Mouse (Mus musculus) midbrain, embryonic 14.5 days (tissue): ENCODE measurements at regions not wholly inside any gene's neighbourhood (a gene's known extent, or its start where the extent isn't known, plus 50 kb on each side); places are given as distances from the start of the nearest gene placed in this dataset.

Experiments used
- ATAC-seq: fragments of 200-750 bp; cut with Nextera tagmentation; 2 replicates; pipeline ENCODE4 v1.8.0; 2017; ENCODE audit warnings: moderate number of reproducible peaks, moderate library complexity; ENCODE audit not compliant: low FRiP score, low TSS enrichment
- DNase-seq: peaks from one replicate; pipeline ENCODE4 v3.0.0-alpha.2; 2015
- H3K27ac ChIP-seq: fragments of 300-500 bp; sonication (generic); replicated peaks from 2 replicates; pipeline ENCODE4 v1.5.1; 2014; ENCODE audit warnings: mild to moderate bottlenecking, low read depth, low read length, moderate library complexity
- H3K27me3 ChIP-seq: fragments of 300-500 bp; sonication (generic); 2 replicates; pipeline ENCODE4 v1.6.1; 2014; ENCODE audit warnings: low read length, control low read depth, mixed read lengths; ENCODE audit not compliant: control insufficient read depth, insufficient read depth
- H3K36me3 ChIP-seq: fragments of 300-500 bp; sonication (generic); 2 replicates; pipeline ENCODE4 v1.6.1; 2014; ENCODE audit warnings: low read length, control low read depth; ENCODE audit not compliant: control insufficient read depth, insufficient read depth
- H3K4me1 ChIP-seq: fragments of 300-500 bp; sonication (generic); 2 replicates; pipeline ENCODE4 v1.6.1; 2014; ENCODE audit warnings: mild to moderate bottlenecking, antibody characterized with exemption, low read length, control low read depth; ENCODE audit not compliant: control insufficient read depth, insufficient read depth
- H3K4me2 ChIP-seq: fragments of 300-500 bp; sonication (generic); 2 replicates; pipeline ENCODE4 v1.6.1; 2014; ENCODE audit warnings: mild to moderate bottlenecking, low read length, moderate library complexity
- H3K4me3 ChIP-seq: fragments of 300-500 bp; sonication (generic); replicated peaks from 2 replicates; pipeline ENCODE4 v1.5.1; 2014; ENCODE audit warnings: low read depth, low read length
- H3K9ac ChIP-seq: fragments of 300-500 bp; sonication (generic); replicated peaks from 2 replicates; pipeline ENCODE4 v1.6.1; 2014; ENCODE audit warnings: mild to moderate bottlenecking, low read length, moderate library complexity
- H3K9me3 ChIP-seq: fragments of 300-500 bp; sonication (generic); 2 replicates; pipeline ENCODE4 v1.6.1; 2016; ENCODE audit warnings: low read length, control low read depth, mixed read lengths; ENCODE audit not compliant: control insufficient read depth
- WGBS: fragments of 180-500 bp; shearing (Covaris S2); extraction: QIAGEN DNeasy Blood & Tissue Kit; methylation state at CpG from one replicate; pipeline ENCODE4 v1.1.7; 2014; 5-methylcytosine and 5-hydroxymethylcytosine counted together

GRCm38 (mm10) chr3:110366151-110366550 is 115.4 kb upstream of the Prmt6 start:
- DNase-seq (no peak), ATAC-seq (no peak)
- Histone ChIP-seq H3K9ac (no peak overlapping the region), H3K27me3 (no peaks in the 10 kb centered on the region), H3K4me2 (no peak overlapping the region), H3K36me3 (no peaks in the 10 kb centered on the region), H3K9me3 (no peaks in the 10 kb centered on the region), H3K4me1 (no peaks in the 10 kb centered on the region), H3K4me3 (no peak overlapping the region), H3K27ac (no peak overlapping the region)
- 60% methylated on average over 1 of the region's 1 CpGs for whole genome bisulfite sequencing

DNA sequence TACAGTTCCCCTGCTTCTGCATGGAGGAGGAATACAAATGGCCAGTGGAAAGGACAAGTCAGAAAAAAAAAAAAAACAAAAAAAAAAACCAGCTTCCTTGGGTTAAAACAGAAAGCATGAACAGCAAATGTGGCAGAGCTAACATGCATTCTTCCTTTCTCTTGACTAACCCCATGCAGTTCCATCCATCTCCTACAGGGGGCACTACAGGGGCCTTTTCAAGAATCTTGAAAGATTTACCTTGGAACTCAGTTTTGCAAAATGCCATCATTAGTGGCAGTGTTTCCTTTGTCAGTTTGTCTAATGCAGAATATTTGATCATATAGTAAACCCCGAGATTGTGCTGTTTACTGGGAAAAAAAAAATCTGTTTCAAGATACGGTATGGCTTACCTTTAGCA is 111.1 kb upstream of the Prmt6 start:
- WGBS: 98% methylated on average over 2 of the region's 2 CpGs
- Histone ChIP-seq H3K4me3 (no peak overlapping the region), H3K9me3 (no peaks in the 10 kb centered on the region), H3K27me3 (no peaks in the 10 kb centered on the region), H3K4me2 (no peak overlapping the region), H3K4me1 (no peaks in the 10 kb centered on the region), H3K27ac (no peak overlapping the region), H3K9ac (no peak overlapping the region), H3K36me3 (no peaks in the 10 kb centered on the region)
- ATAC-seq: no peak
- peak; percentile 27 for DNase-seq

- Histone ChIP-seq H3K4me1 (no peaks in the 10 kb centered on the region), H3K36me3 (no peaks in the 10 kb centered on the region), H3K27me3 (no peaks in the 10 kb centered on the region), H3K9ac (no peak overlapping the region), H3K9me3 (no peaks in the 10 kb centered on the region), H3K4me2 (no peak overlapping the region), H3K4me3 (no peak overlapping the region), H3K27ac (no peak overlapping the region)
- ATAC-seq: no peak
- WGBS: 86% methylated on average over 8 of the region's 8 CpGs
- DNase-seq: no peak
Observed at GRCm38 (mm10) chr3:110356822-110357594, 106.2 kb upstream of the Prmt6 start.

- H3K9ac ChIP-seq: no peak overlapping the region
Observed at GRCm38 (mm10) chr3:110353654-110354053, 102.9 kb upstream of the Prmt6 start.

DNA sequence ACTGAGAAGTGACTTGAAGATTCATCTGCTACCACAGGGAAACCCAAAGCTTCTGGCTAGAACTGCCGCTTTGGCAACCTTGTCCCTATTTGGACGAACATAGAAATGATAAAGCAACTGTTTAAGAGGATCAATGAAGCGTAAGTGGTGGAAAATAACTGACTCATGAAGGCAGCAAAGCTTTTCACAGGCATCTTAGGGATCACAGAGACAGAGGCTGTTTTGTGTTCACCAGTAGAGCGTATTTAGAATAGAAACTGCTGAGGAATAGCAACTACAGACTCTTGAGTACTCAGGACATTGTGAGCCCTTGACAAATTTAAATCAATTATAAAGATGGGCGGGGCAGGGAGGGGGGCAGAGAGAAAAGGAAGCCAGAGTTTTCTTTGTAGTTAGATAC is 99.3 kb upstream of the Prmt6 start:
- Histone ChIP-seq H3K36me3 (no peaks in the 10 kb centered on the region), H3K9ac (no peak overlapping the region), H3K4me3 (no peak overlapping the region), H3K27ac (no peak overlapping the region), H3K4me1 (no peaks in the 10 kb centered on the region), H3K9me3 (no peaks in the 10 kb centered on the region), H3K4me2 (no peak overlapping the region), H3K27me3 (no peaks in the 10 kb centered on the region)
- DNase-seq (no peak), ATAC-seq (no peak)
- WGBS: 78% methylated on average over 5 of the region's 5 CpGs

More at GRCm38 (mm10) chr3:110353654-110354053, 102.9 kb upstream of the Prmt6 start:
- H3K27me3 ChIP-seq: no peaks in the 10 kb centered on the region
- H3K36me3 ChIP-seq: no peaks in the 10 kb centered on the region
- 86% methylated on average over 1 of the region's 1 CpGs for WGBS
- ATAC-seq: no peak
- H3K4me2 ChIP-seq: no peak overlapping the region
- H3K9me3 ChIP-seq: no peaks in the 10 kb centered on the region
- no peak for DNase-seq
- no peak overlapping the region for H3K4me3 ChIP-seq
- H3K27ac ChIP-seq: no peak overlapping the region
- no peaks in the 10 kb centered on the region for H3K4me1 ChIP-seq

DNA sequence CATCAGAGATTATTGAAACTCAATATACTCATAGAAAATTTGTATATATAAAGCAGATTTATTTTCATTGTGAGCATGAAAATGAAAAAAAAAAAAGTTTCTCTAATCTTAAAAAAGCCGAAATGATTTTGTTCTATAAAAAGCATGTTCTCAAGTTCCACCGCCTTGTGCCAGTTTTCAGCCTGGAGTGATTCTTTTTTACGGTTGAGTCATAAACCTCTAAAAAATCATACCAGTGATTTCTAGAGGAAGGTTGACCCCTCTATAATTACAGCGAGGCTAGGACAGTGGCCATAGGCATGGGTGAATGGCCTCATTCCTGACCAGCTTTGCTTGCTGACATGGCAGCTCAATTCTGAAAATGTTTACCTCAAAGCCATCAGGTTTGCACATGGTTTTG is 98.6 kb upstream of the Prmt6 start:
- DNase-seq (no peak), ATAC-seq (no peak)
- Histone ChIP-seq H3K27me3 (no peaks in the 10 kb centered on the region), H3K4me1 (no peaks in the 10 kb centered on the region), H3K9ac (no peak overlapping the region), H3K36me3 (no peaks in the 10 kb centered on the region), H3K4me3 (no peak overlapping the region), H3K4me2 (no peak overlapping the region), H3K9me3 (no peaks in the 10 kb centered on the region), H3K27ac (no peak overlapping the region)
- WGBS: 92% methylated on average over 4 of the region's 4 CpGs

DNA sequence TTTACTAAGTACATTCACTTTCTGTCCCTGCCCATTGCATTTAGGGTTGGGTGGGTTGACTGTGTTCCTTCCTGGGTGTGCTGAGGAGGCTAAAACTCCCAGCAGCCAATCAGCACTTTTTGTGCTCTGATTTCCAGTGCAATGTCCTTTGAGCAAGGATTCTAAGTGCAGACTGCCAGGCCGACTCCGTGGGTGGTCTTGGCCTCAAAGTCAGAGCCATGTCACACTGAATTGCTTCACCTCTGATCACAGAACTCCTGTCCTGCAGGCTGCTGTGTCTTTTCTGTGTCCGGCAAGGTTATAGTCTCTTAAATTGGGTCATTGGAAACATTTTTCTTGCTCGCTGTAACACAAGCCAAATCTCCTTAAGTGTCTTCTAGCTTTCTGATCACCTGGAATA is 94.0 kb upstream of the Prmt6 start:
- Histone ChIP-seq H3K9me3 (no peaks in the 10 kb centered on the region), H3K27me3 (no peaks in the 10 kb centered on the region), H3K4me2 (no peak overlapping the region), H3K36me3 (no peaks in the 10 kb centered on the region), H3K4me3 (no peak overlapping the region), H3K9ac (no peak overlapping the region), H3K27ac (no peak overlapping the region), H3K4me1 (no peaks in the 10 kb centered on the region)
- DNase-seq: no peak
- 53% methylated on average over 4 of the region's 4 CpGs for WGBS
- ATAC-seq: no peak

DNA sequence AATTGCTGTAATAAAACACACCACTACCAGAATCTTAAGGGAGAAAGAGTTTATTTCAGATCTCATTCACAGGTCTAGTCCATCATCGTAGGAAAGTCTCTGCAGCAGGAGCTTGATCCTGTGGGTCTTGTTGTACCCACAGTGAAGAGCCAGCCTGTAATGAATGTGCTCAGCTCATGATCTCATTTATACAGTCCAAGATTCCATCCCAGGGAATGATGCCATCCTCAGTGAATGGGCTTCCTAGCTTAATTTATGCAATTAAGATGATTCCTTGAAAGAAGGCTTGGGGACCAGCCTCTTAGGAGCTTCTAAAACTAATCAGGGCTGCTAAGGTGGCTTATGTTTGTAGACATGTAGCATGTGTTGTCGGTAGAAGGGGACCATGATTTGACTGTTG is 89.3 kb upstream of the Prmt6 start:
- no peaks in the 10 kb centered on the region for H3K9me3 ChIP-seq
- H3K27ac ChIP-seq: no peak overlapping the region
- H3K4me2 ChIP-seq: no peak overlapping the region
- H3K36me3 ChIP-seq: no peaks in the 10 kb centered on the region
- H3K4me1 ChIP-seq: no peaks in the 10 kb centered on the region
- H3K9ac ChIP-seq: no peak overlapping the region
- DNase-seq: no peak
- no peak for ATAC-seq
- H3K4me3 ChIP-seq: no peak overlapping the region
- H3K27me3 ChIP-seq: no peaks in the 10 kb centered on the region
- 93% methylated on average over 2 of the region's 2 CpGs for WGBS

DNA sequence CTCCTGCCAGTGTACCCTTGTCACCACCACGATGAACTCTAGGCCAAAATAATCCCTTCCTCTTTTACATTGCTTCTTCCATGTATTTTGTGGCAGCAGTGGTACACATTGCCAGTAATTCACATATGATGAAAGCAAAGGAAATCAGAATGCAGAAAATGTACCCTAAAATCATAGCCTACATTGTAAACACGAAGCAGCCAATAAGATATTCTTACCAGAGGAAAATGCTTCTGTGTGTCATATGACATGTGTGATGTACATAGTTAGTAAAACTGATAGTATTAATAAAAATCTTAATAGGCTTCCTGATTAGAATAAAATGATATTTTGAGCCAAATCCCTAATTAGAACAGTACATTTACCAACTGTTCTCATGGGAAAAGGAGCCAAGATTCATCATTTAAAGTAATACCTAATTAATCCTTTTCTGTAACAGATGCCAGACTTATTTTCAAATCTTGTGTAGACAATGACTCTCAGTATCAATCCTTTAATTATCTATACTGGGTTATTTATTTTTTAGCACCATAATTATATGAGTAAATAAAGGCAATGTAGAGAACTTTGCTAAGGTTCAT is 88.3 kb upstream of the Prmt6 start:
- Histone ChIP-seq H3K9me3 (no peaks in the 10 kb centered on the region), H3K4me3 (no peak overlapping the region), H3K4me1 (no peaks in the 10 kb centered on the region), H3K9ac (no peak overlapping the region), H3K27me3 (no peaks in the 10 kb centered on the region), H3K27ac (no peak overlapping the region), H3K36me3 (no peaks in the 10 kb centered on the region), H3K4me2 (no peak overlapping the region)
- WGBS: 78% methylated on average over 2 of the region's 2 CpGs
- DNase-seq (no peak), ATAC-seq (no peak)
